27 mouse cellular contexts compared by ENCODE assay signal in the genomic region with DNA sequence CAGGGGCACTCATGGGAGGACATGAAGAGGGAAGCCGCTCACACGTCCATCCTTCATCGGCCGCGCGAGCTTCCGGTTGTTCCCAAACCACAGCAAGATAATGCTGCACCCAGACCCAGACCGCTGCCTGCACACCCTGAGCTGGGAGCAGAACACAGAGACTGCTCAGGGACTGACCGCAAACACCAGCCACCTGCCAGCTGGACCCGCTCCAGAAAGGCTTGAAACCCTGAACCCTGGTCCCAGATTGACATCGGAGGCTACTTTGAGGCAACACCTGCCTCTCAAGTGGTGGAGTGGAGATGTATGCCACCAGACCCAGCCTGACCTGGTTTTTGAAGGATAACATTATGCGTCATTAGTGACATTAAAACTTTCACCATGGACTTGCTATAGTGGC. TPM values are rescaled to one million over a fixed set of nuclear protein-coding genes. Genes with fewer than 3 reads are reported as not detected.
DNase-seq lines count a peak whose midpoint lies in the region; ATAC-seq and TF ChIP-seq lines count a peak whose summit lies in the region.
"Had no signal": no experiment of that assay in that cellular context is flagged by ENCODE, and none has a peak within 500 bp of the region (broad histone marks: within the 10 kb centered on the region; RNA-seq: fewer than 3 reads in every experiment).

No protein-coding gene starts in this region.

- no peak overlapping the region for H3K4me2 ChIP-seq in liver, embryonic 12.5 days
- H3K4me2 ChIP-seq: embryonic facial prominence, embryonic 12.5 days; embryonic facial prominence, embryonic 15.5 days; heart, embryonic 11.5 days; hindbrain, embryonic 12.5 days had no signal

- no peak for TF ChIP-seq POLR2A in kidney, adult 2 months (IDR thresholded peaks at IDR 0.05; ENCODE audit: low read depth, low read length)
- no peak for TF ChIP-seq POLR2A in liver, adult 2 months (IDR thresholded peaks at IDR 0.05; ENCODE audit: extremely low read depth, insufficient read depth, low read length)
- no peak for TF ChIP-seq POLR2A in ES-Bruce4 (IDR thresholded peaks at IDR 0.05; ENCODE audit: insufficient read depth, low read length)

- H3K9me3 ChIP-seq in liver, embryonic 12.5 days (replicated peaks), result no peaks in the 10 kb centered on the region
- H3K9me3 ChIP-seq in E14TG2a.4 (ENCODE audit: low read length) (no peaks in the 10 kb centered on the region), ES-Bruce4 (replicated peaks; ENCODE audit: control insufficient read depth, insufficient read depth, low read length, poor library complexity, severe bottlenecking) (no peaks in the 10 kb centered on the region)
- H3K9me3 ChIP-seq: embryonic facial prominence, embryonic 12.5 days; embryonic facial prominence, embryonic 15.5 days; hindbrain, embryonic 12.5 days had no signal

- no peak overlapping the region for H3K9ac ChIP-seq in liver, adult 2 months (ENCODE audit: low read depth, low read length)
- H3K9ac ChIP-seq in liver, embryonic 12.5 days, result no peak overlapping the region
- no peak overlapping the region for H3K9ac ChIP-seq in ES-Bruce4 (ENCODE audit: low read depth, poor library complexity, severe bottlenecking)
- H3K9ac ChIP-seq: embryonic facial prominence, embryonic 12.5 days; embryonic facial prominence, embryonic 15.5 days; forebrain, postnatal 0 days; hindbrain, embryonic 12.5 days had no signal

- WGBS in kidney, adult 2 months, result 76% methylated on average over 12 of the region's 12 CpGs
- WGBS in liver, adult 2 months, result 68% methylated on average over 12 of the region's 12 CpGs
- 48% methylated on average over 12 of the region's 12 CpGs for WGBS in liver, embryonic 12.5 days (ENCODE audit: insufficient replicate concordance)

- TF ChIP-seq EP300 in ES-Bruce4 (IDR thresholded peaks at IDR 0.05; ENCODE audit: insufficient read depth, low read depth, low read length), result no peak

- H3K79me2 ChIP-seq in liver, adult 2 months (ENCODE audit: control insufficient read depth, insufficient read depth, low read length), result no peaks in the 10 kb centered on the region

- no peak overlapping the region for H3K4me3 ChIP-seq in kidney, adult 2 months (ENCODE audit: insufficient read depth, low read depth, low read length)
- no peak overlapping the region for H3K4me3 ChIP-seq in liver, adult 2 months (ENCODE audit: insufficient read depth, low read depth, low read length)
- no peak overlapping the region for H3K4me3 ChIP-seq in liver, embryonic 12.5 days
- H3K4me3 ChIP-seq in E14TG2a.4 (replicated peaks; ENCODE audit: low read length) (peak overlapping the region; percentile 62), ES-Bruce4 (ENCODE audit: low read depth, low read length) (peak overlapping the region; percentile 18)
- H3K4me3 ChIP-seq: embryonic facial prominence, embryonic 12.5 days; embryonic facial prominence, embryonic 15.5 days; gastrocnemius, adult 2 months; hindbrain, embryonic 12.5 days had no signal

- H3K27me3 ChIP-seq in kidney, adult 2 months (replicated peaks; ENCODE audit: control insufficient read depth, insufficient read depth, low read length), result no peaks in the 10 kb centered on the region
- H3K27me3 ChIP-seq in liver, adult 2 months (ENCODE audit: control insufficient read depth, insufficient read depth, low read length), result no peaks in the 10 kb centered on the region
- no peaks in the 10 kb centered on the region for H3K27me3 ChIP-seq in liver, embryonic 12.5 days (replicated peaks)
- peaks cover 10% of the 10 kb centered on the region; the same call in 1 of the 2 replicates for H3K27me3 ChIP-seq in E14TG2a.4 (ENCODE audit: insufficient read depth, low read length)
- H3K27me3 ChIP-seq in ES-Bruce4 (ENCODE audit: control insufficient read depth, insufficient read depth, low read length, poor library complexity, severe bottlenecking), result no peaks in the 10 kb centered on the region
- H3K27me3 ChIP-seq: embryonic facial prominence, embryonic 12.5 days; embryonic facial prominence, embryonic 15.5 days had no signal

- no peak for TF ChIP-seq CTCF in kidney, adult 2 months (conservative IDR thresholded peaks at IDR 0.05; ENCODE audit: insufficient read depth, insufficient read length, low read depth, low read length)
- TF ChIP-seq CTCF in liver, adult 2 months (IDR thresholded peaks at IDR 0.05; ENCODE audit: low read depth, low read length), result no peak
- TF ChIP-seq CTCF in E14TG2a.4 (conservative IDR thresholded peaks at IDR 0.05; ENCODE audit: low read length), result no peak
- TF ChIP-seq CTCF in ES-Bruce4 (IDR thresholded peaks at IDR 0.05; ENCODE audit: low read depth, low read length), result no peak

- H3K4me1 ChIP-seq in kidney, adult 2 months (ENCODE audit: control insufficient read depth, insufficient read depth, low read length), result no peaks in the 10 kb centered on the region
- H3K4me1 ChIP-seq in liver, adult 2 months (ENCODE audit: control insufficient read depth, insufficient read depth, low read length), result no peaks in the 10 kb centered on the region
- no peaks in the 10 kb centered on the region for H3K4me1 ChIP-seq in liver, embryonic 12.5 days
- H3K4me1 ChIP-seq in E14TG2a.4 (replicated peaks; ENCODE audit: low read depth, low read length) (peaks cover 15% of the 10 kb centered on the region), ES-Bruce4 (ENCODE audit: control insufficient read depth, insufficient read depth, low read length) (no peaks in the 10 kb centered on the region)
- H3K4me1 ChIP-seq: embryonic facial prominence, embryonic 12.5 days; embryonic facial prominence, embryonic 15.5 days; hindbrain, embryonic 12.5 days had no signal

- DNase-seq in kidney, adult 2 months, result peak; percentile 21
- no peak for DNase-seq in kidney, postnatal 10 days
- DNase-seq in liver, adult 2 months (ENCODE audit: extremely low read depth, low read depth, low spot score), result peak; percentile 54
- no peak for DNase-seq in yolk sac, embryonic 10.5 days (ENCODE audit: low spot score)
- DNase-seq in layer of hippocampus, postnatal 25 days (ENCODE audit: extremely low spot score in 1 of 2, low spot score in 1 of 2), result no peak
- DNase-seq: adrenal gland, adult 2 months; adrenal gland, postnatal 14 days; cerebellum, adult 11 months; cerebellum, adult 9-11 months; cerebellum, postnatal 25 days; forebrain, postnatal 0 days; gastrocnemius, adult 2 months; gastrocnemius, postnatal 14 days; heart, adult 11 months had no signal

- ATAC-seq in liver, embryonic 12.5 days, result no peak
- ATAC-seq: CD4-positive, CD25-positive, alpha-beta regulatory T cell, adult 4 months; forebrain, embryonic 14.5 days; forebrain, postnatal 0 days had no signal

- H3K27ac ChIP-seq in kidney, adult 2 months (ENCODE audit: insufficient read depth, low read depth, low read length), result no peak overlapping the region
- H3K27ac ChIP-seq in liver, adult 2 months (replicated peaks; ENCODE audit: insufficient read depth, low read depth, low read length), result no peak overlapping the region
- no peak overlapping the region for H3K27ac ChIP-seq in liver, embryonic 12.5 days
- no peak overlapping the region for H3K27ac ChIP-seq in ES-Bruce4 (ENCODE audit: insufficient read depth, low read length)
- H3K27ac ChIP-seq: embryonic facial prominence, embryonic 12.5 days; embryonic facial prominence, embryonic 15.5 days; gastrocnemius, adult 2 months; hindbrain, embryonic 12.5 days had no signal

- no peaks in the 10 kb centered on the region for H3K36me3 ChIP-seq in kidney, adult 2 months (ENCODE audit: control insufficient read depth, insufficient read depth, low read length)
- H3K36me3 ChIP-seq in liver, adult 2 months (ENCODE audit: control insufficient read depth, insufficient read depth, low read length), result no peaks in the 10 kb centered on the region
- no peaks in the 10 kb centered on the region for H3K36me3 ChIP-seq in liver, embryonic 12.5 days
- H3K36me3 ChIP-seq in E14TG2a.4 (ENCODE audit: insufficient read depth, low read length) (no peaks in the 10 kb centered on the region), ES-Bruce4 (ENCODE audit: control insufficient read depth, insufficient read depth, low read length, poor library complexity, severe bottlenecking) (no peaks in the 10 kb centered on the region)
- H3K36me3 ChIP-seq: embryonic facial prominence, embryonic 12.5 days; embryonic facial prominence, embryonic 15.5 days; hindbrain, embryonic 12.5 days had no signal

RNA-seq across cellular contexts. Expression of a gene that starts 31.6 kb away (rescaled TPM):
- polyA plus RNA-seq in kidney, adult 2 months (2012; rRNA removed), result not detected in 2 replicates
- not detected in 2 replicates for total RNA-seq in liver, adult 2 months (2014; rRNA removed)
- not detected in 2 replicates for polyA plus RNA-seq in liver, adult 2 months (2012; rRNA removed)
- polyA plus RNA-seq in liver, embryonic 12.5 days (2016; fragmentation: Nextera tagmentation; extraction: Ambion mirVana), result 8.5 and 9.3 TPM in 2 replicates
- 244 and 245 TPM in 2 replicates for polyA plus RNA-seq in ES-Bruce4 (2011; ENCODE audit: insufficient read depth, insufficient read length, low read depth, missing spikeins)
- total RNA-seq in layer of hippocampus, postnatal 25 days (2021), result under 1 TPM; 0.32 to 0.75 TPM
- total RNA-seq: adrenal gland, adult 2 months; adrenal gland, postnatal 14 days; common myeloid progenitor, adult 5-6 weeks; hematopoietic stem cell, adult 5-6 weeks; MEL had no signal
- polyA plus RNA-seq: C2C12 had no signal

RNA-seq across cellular contexts. Expression of a gene that starts 57.1 kb away (rescaled TPM):
- polyA plus RNA-seq in kidney, adult 2 months (2012; rRNA removed), result 56.0 and 59.8 TPM in 2 replicates
- 28.9 and 33.7 TPM in 2 replicates for total RNA-seq in liver, adult 2 months (2014; rRNA removed)
- 43.3 and 49.3 TPM in 2 replicates for polyA plus RNA-seq in liver, adult 2 months (2012; rRNA removed)
- 3.7 and 4.3 TPM in 2 replicates for polyA plus RNA-seq in liver, embryonic 12.5 days (2016; fragmentation: Nextera tagmentation; extraction: Ambion mirVana)
- polyA plus RNA-seq in ES-Bruce4 (2011; ENCODE audit: insufficient read depth, insufficient read length, low read depth, missing spikeins), result 28.9 and 29.3 TPM in 2 replicates
- total RNA-seq in layer of hippocampus, postnatal 25 days (2021), result 100 to 1,000 TPM; 356 to 393 TPM
- total RNA-seq: common myeloid progenitor, adult 5-6 weeks; MEL had no signal

Comparison
In these comparisons a context has a peak if more than half of its experiments do, and no peak if none do; other contexts are left out.
1. DNase-seq: peak in kidney, adult 2 months (single experiment) and liver, adult 2 months (single experiment); none in kidney, postnatal 10 days (single experiment), yolk sac, embryonic 10.5 days (single experiment) and layer of hippocampus, postnatal 25 days (0 of 2).
2. H3K4me3 ChIP-seq: peak in E14TG2a.4 (single experiment) and ES-Bruce4 (single experiment); none in kidney, adult 2 months (single experiment), liver, adult 2 months (single experiment) and liver, embryonic 12.5 days (single experiment).
3. RNA of a gene that starts 31.6 kb away (polyA plus RNA-seq): 244 to 245 TPM in ES-Bruce4; 8.5 to 9.3 TPM in liver, embryonic 12.5 days, not detected in kidney, adult 2 months and not detected in liver, adult 2 months; every median in the first group is over 10 times any median in the second.